Comparison of ENCODE assay signal across 21 mouse cellular contexts in the genomic region with DNA sequence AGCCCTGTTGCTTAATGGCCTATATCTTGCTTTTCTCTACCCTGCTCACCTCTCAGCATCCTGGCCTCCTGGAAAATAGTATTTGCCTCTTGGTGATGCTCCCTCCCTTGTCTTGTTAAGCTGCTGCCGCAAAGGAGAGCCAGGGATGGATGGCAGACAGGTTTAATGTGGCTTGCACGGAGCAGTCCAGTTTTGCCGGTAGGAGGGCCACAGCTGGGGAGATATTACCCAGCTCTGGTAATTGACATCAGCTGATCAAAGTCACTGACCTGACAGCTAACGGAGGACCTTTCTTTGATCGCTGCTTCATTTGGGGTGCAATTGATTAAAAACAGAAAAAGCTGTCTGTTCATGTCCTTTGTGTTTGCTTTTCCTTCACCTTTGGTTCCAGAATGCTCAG.
A peak's percentile ranks its signal among the peaks of the same experiment; 100 is the strongest.
DNase-seq lines count a peak whose midpoint lies in the region; ATAC-seq and TF ChIP-seq lines count a peak whose summit lies in the region.
"Had no signal": no experiment of that assay in that cellular context is flagged by ENCODE, and none has a peak within 500 bp of the region (broad histone marks: within the 10 kb centered on the region; RNA-seq: fewer than 3 reads in every experiment).

No protein-coding gene starts in this region.

- peak; percentile 7 for DNase-seq in embryo, embryonic 10 days (ENCODE audit: low spot score)
- DNase-seq in embryo, embryonic 9.5 days (ENCODE audit: extremely low spot score) = no peak
- no peak for DNase-seq in midbrain, embryonic 11.5 days (ENCODE audit: low spot score, missing footprints)
- no peak for DNase-seq in midbrain, embryonic 10.5 days (ENCODE audit: low spot score)
- peak; percentile 7 for DNase-seq in embryo, embryonic 11 days
- DNase-seq in left cerebral cortex, postnatal 25 days (ENCODE audit: low spot score in 2 of 2) = no peak
- DNase-seq: gastrocnemius, postnatal 10 days; heart, adult 18-20 months; heart, postnatal 4 days; lung, postnatal 4 days; right cerebral cortex, postnatal 14 days; thymus, adult 18-20 months had no signal

- H3K4me3 ChIP-seq in midbrain, embryonic 11.5 days (ENCODE audit: low read depth, low read length) = no peak overlapping the region
- H3K4me3 ChIP-seq in midbrain, embryonic 10.5 days = no peak overlapping the region
- no peak overlapping the region for H3K4me3 ChIP-seq in midbrain, embryonic 15.5 days
- no peak overlapping the region for H3K4me3 ChIP-seq in intestine, postnatal 0 days (ENCODE audit: low read depth, low read length)
- H3K4me3 ChIP-seq: forebrain, embryonic 10.5 days; heart, embryonic 15.5 days; intestine, embryonic 15.5 days; limb, embryonic 12.5 days; lung, embryonic 15.5 days; stomach, embryonic 15.5 days had no signal

- H3K27me3 ChIP-seq in midbrain, embryonic 11.5 days (ENCODE audit: control insufficient read depth, insufficient read depth, low read length) = no peaks in the 10 kb centered on the region
- no peaks in the 10 kb centered on the region for H3K27me3 ChIP-seq in midbrain, embryonic 10.5 days (ENCODE audit: low read depth, poor library complexity, severe bottlenecking)
- H3K27me3 ChIP-seq in midbrain, embryonic 15.5 days (replicated peaks) = no peaks in the 10 kb centered on the region
- no peaks in the 10 kb centered on the region for H3K27me3 ChIP-seq in intestine, postnatal 0 days (replicated peaks; ENCODE audit: control insufficient read depth, insufficient read depth, low read length)
- H3K27me3 ChIP-seq: heart, embryonic 15.5 days; intestine, embryonic 15.5 days; limb, embryonic 12.5 days; lung, embryonic 15.5 days; stomach, embryonic 15.5 days had no signal

- WGBS in midbrain, embryonic 11.5 days = 46% methylated on average over 5 of the region's 5 CpGs
- 57% methylated on average over 5 of the region's 5 CpGs for WGBS in midbrain, embryonic 10.5 days
- WGBS in midbrain, embryonic 15.5 days = 32% methylated on average over 5 of the region's 5 CpGs
- WGBS in intestine, postnatal 0 days = 76% methylated on average over 5 of the region's 5 CpGs

- no peak for TF ChIP-seq CTCF in intestine, postnatal 0 days (IDR thresholded peaks at IDR 0.05; ENCODE audit: low read depth)

- no peaks in the 10 kb centered on the region for H3K36me3 ChIP-seq in midbrain, embryonic 11.5 days (ENCODE audit: control insufficient read depth, insufficient read depth, low read length)
- no peaks in the 10 kb centered on the region for H3K36me3 ChIP-seq in midbrain, embryonic 10.5 days
- no peaks in the 10 kb centered on the region for H3K36me3 ChIP-seq in midbrain, embryonic 15.5 days (replicated peaks)
- H3K36me3 ChIP-seq in intestine, postnatal 0 days (ENCODE audit: control insufficient read depth, insufficient read depth) = no peaks in the 10 kb centered on the region
- H3K36me3 ChIP-seq: forebrain, embryonic 10.5 days; heart, embryonic 15.5 days; intestine, embryonic 15.5 days; limb, embryonic 12.5 days; lung, embryonic 15.5 days; stomach, embryonic 15.5 days had no signal

- no peak overlapping the region for H3K4me2 ChIP-seq in midbrain, embryonic 11.5 days
- H3K4me2 ChIP-seq in midbrain, embryonic 15.5 days = no peak overlapping the region
- no peak overlapping the region for H3K4me2 ChIP-seq in intestine, postnatal 0 days (replicated peaks; ENCODE audit: low read depth)
- H3K4me2 ChIP-seq: heart, embryonic 15.5 days; intestine, embryonic 15.5 days; limb, embryonic 12.5 days; lung, embryonic 15.5 days; stomach, embryonic 15.5 days had no signal

- ATAC-seq in midbrain, embryonic 11.5 days (ENCODE audit: low FRiP score) = peak; percentile 63; the same call in 1 of the 2 replicates
- no peak for ATAC-seq in midbrain, embryonic 15.5 days (replicated peaks)
- ATAC-seq in intestine, postnatal 0 days = no peak
- ATAC-seq: intestine, embryonic 15.5 days had no signal

- no peaks in the 10 kb centered on the region for H3K9me3 ChIP-seq in midbrain, embryonic 11.5 days (ENCODE audit: control insufficient read depth, low read length)
- H3K9me3 ChIP-seq in midbrain, embryonic 10.5 days (replicated peaks) = no peaks in the 10 kb centered on the region
- H3K9me3 ChIP-seq in midbrain, embryonic 15.5 days = no peaks in the 10 kb centered on the region
- H3K9me3 ChIP-seq in intestine, postnatal 0 days (ENCODE audit: control insufficient read depth) = no peaks in the 10 kb centered on the region
- H3K9me3 ChIP-seq: forebrain, embryonic 10.5 days; heart, embryonic 15.5 days; intestine, embryonic 15.5 days; limb, embryonic 12.5 days; lung, embryonic 15.5 days; stomach, embryonic 15.5 days had no signal

- H3K4me1 ChIP-seq in midbrain, embryonic 11.5 days (ENCODE audit: control insufficient read depth, insufficient read depth, low read length) = no peaks in the 10 kb centered on the region; the same call in 1 of the 2 replicates
- H3K4me1 ChIP-seq in midbrain, embryonic 10.5 days = peaks cover 12% of the 10 kb centered on the region; the same call in 1 of the 2 replicates
- peaks cover 7% of the 10 kb centered on the region; the same call in 1 of the 2 replicates for H3K4me1 ChIP-seq in midbrain, embryonic 15.5 days
- no peaks in the 10 kb centered on the region for H3K4me1 ChIP-seq in intestine, postnatal 0 days (replicated peaks; ENCODE audit: control insufficient read depth, insufficient read depth, low read length)
- H3K4me1 ChIP-seq: heart, embryonic 15.5 days; intestine, embryonic 15.5 days; limb, embryonic 12.5 days; lung, embryonic 15.5 days; stomach, embryonic 15.5 days had no signal

- H3K9ac ChIP-seq in midbrain, embryonic 11.5 days (ENCODE audit: low read length) = no peak overlapping the region
- no peak overlapping the region for H3K9ac ChIP-seq in midbrain, embryonic 15.5 days
- no peak overlapping the region for H3K9ac ChIP-seq in intestine, postnatal 0 days (ENCODE audit: low read depth, low read length)
- H3K9ac ChIP-seq: heart, embryonic 15.5 days; intestine, embryonic 15.5 days; limb, embryonic 12.5 days; liver, embryonic 14.5 days; lung, embryonic 15.5 days; stomach, embryonic 15.5 days had no signal

- no peak overlapping the region for H3K27ac ChIP-seq in midbrain, embryonic 11.5 days (ENCODE audit: low read depth, low read length)
- H3K27ac ChIP-seq in midbrain, embryonic 10.5 days (replicated peaks) = no peak overlapping the region
- H3K27ac ChIP-seq in midbrain, embryonic 15.5 days = peak overlapping the region; percentile 39; the same call in 1 of the 2 replicates
- no peak overlapping the region for H3K27ac ChIP-seq in intestine, postnatal 0 days (ENCODE audit: low read depth, low read length)
- H3K27ac ChIP-seq: forebrain, embryonic 10.5 days; heart, embryonic 15.5 days; intestine, embryonic 15.5 days; limb, embryonic 12.5 days; liver, embryonic 14.5 days; lung, embryonic 15.5 days; stomach, embryonic 15.5 days had no signal

- intact Hi-C loops in left cerebral cortex, postnatal 25 days (cut with DNase I) = no loop called here

Comparison
In these comparisons a context has a peak if more than half of its experiments do, and no peak if none do; other contexts are left out.
1. DNase-seq: peak in embryo, embryonic 10 days (single experiment) and embryo, embryonic 11 days (single experiment); none in embryo, embryonic 9.5 days (single experiment), midbrain, embryonic 11.5 days (single experiment), midbrain, embryonic 10.5 days (single experiment) and left cerebral cortex, postnatal 25 days (0 of 2).